Mouse (Mus musculus): ENCODE measurements around the gene Rtl10.

DNA sequence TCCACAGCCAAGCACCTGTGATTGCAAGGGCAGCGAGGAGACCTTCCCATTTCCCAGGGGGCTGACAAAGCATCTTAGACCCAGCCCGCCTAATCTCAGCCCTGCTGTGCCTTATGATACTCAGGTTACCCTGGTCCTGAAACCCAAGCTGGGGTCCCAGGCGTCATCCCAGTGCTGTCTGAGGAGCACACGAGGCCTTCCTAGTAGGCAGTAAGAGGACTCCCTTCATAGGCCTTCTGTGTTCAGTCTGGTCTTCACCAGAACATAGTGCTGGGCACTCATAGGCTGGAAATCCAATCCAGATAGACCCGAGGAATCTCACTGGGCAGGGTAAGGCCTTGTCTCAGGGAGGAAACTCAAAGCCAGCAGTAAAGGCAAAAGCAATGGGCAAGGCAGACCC lies 14.9 kb upstream of the Rtl10 start:
- TF ChIP-seq CTCF (IDR thresholded peaks at IDR 0.05; ENCODE audit: borderline replicate concordance, insufficient read depth, low read depth, low read length) (no peak), POLR2A (IDR thresholded peaks at IDR 0.05; ENCODE audit: borderline replicate concordance, insufficient read depth, low read length) (no peak)
